Mouse (Mus musculus): ENCODE data around the gene Retnla. TPM values are rescaled to one million over a fixed set of nuclear protein-coding genes. Genes with fewer than 3 reads are reported as not detected.
A peak's percentile ranks its signal among the peaks of the same experiment; 100 is the strongest.
"Not testable (repeated sequence)": the region's sequence is repeated elsewhere in the genome, so short reads cannot be mapped to it uniquely, and the experiment has no call there.

Gene Retnla
- 1 to 10 TPM; 1.1 to 1.7 TPM for total RNA-seq (2021)

- no peak for DNase-seq
- intact Hi-C loops (cut with DNase I), result no loop called here
Observed at GRCm38 (mm10) chr16:48842266-48842665, at the start of gene Retnla. Gene Retnla (plus strand): TSS chr16:48842551.

GRCm38 (mm10) chr16:48798285-48798684 is 44.1 kb upstream of the Retnla start:
- DNase-seq, result no peak
- intact Hi-C loops (cut with DNase I), result no loop called here

GRCm38 (mm10) chr16:48799470-48799869 is 42.9 kb upstream of the Retnla start:
- intact Hi-C loops (cut with DNase I), result no loop called here
- no peak for DNase-seq

- intact Hi-C loops (cut with DNase I), result no loop called here
- DNase-seq, result no peak
Observed at GRCm38 (mm10) chr16:48800906-48801305, 41.4 kb upstream of the Retnla start.

- DNase-seq, result no peak
- intact Hi-C loops (cut with DNase I), result no loop called here
Observed at GRCm38 (mm10) chr16:48805412-48805811, 36.9 kb upstream of the Retnla start.

GRCm38 (mm10) chr16:48806521-48806920 is 35.8 kb upstream of the Retnla start:
- DNase-seq, result no peak
- intact Hi-C loops (cut with DNase I), result no loop called here

- DNase-seq, result no peak
- intact Hi-C loops (cut with DNase I), result no loop called here
Observed at GRCm38 (mm10) chr16:48809374-48809773, 33.0 kb upstream of the Retnla start.

- no peak for DNase-seq
- intact Hi-C loops (cut with DNase I), result no loop called here
Observed at GRCm38 (mm10) chr16:48811881-48812436, 30.4 kb upstream of the Retnla start.

GRCm38 (mm10) chr16:48816695-48817094 is 25.7 kb upstream of the Retnla start, which contains the start of gene Retnlb:
Gene Retnlb (plus strand): TSS chr16:48816856.
- DNase-seq, result no peak
- intact Hi-C loops (cut with DNase I), result no loop called here

- intact Hi-C loops (cut with DNase I), result no loop called here
- no peak for DNase-seq
Observed at GRCm38 (mm10) chr16:48818524-48818923, 23.8 kb upstream of the Retnla start.

- no peak for DNase-seq
- intact Hi-C loops (cut with DNase I), result no loop called here
Observed at GRCm38 (mm10) chr16:48826474-48826873, 15.9 kb upstream of the Retnla start.

GRCm38 (mm10) chr16:48827625-48828024 is 14.7 kb upstream of the Retnla start:
- DNase-seq, result no peak
- intact Hi-C loops (cut with DNase I), result no loop called here

- intact Hi-C loops (cut with DNase I), result no loop called here
- no peak for DNase-seq
Observed at GRCm38 (mm10) chr16:48829060-48829459, 13.3 kb upstream of the Retnla start.

- no peak for DNase-seq
- intact Hi-C loops (cut with DNase I), result no loop called here
Observed at GRCm38 (mm10) chr16:48832055-48832454, 10.3 kb upstream of the Retnla start.

- DNase-seq; intact Hi-C loops (cut with DNase I): not testable (repeated sequence)
Observed at GRCm38 (mm10) chr16:48833626-48834025, 8.7 kb upstream of the Retnla start.

GRCm38 (mm10) chr16:48843671-48844386 is 1.5 kb downstream of the Retnla start:
- DNase-seq, result no peak
- intact Hi-C loops (cut with DNase I), result no loop called here

GRCm38 (mm10) chr16:48865004-48865403 is 22.7 kb downstream of the Retnla start:
- DNase-seq, result peak; percentile 4 to 5
- intact Hi-C loops (cut with DNase I), result not testable (repeated sequence)

- intact Hi-C loops (cut with DNase I), result no loop called here
- DNase-seq, result no peak
Observed at GRCm38 (mm10) chr16:48867690-48868089, 25.3 kb downstream of the Retnla start.

- DNase-seq, result no peak
- intact Hi-C loops (cut with DNase I), result no loop called here
Observed at GRCm38 (mm10) chr16:48868663-48869062, 26.3 kb downstream of the Retnla start.

GRCm38 (mm10) chr16:48869671-48870070 is 27.3 kb downstream of the Retnla start:
- intact Hi-C loops (cut with DNase I), result no loop called here
- no peak for DNase-seq

- no peak for DNase-seq
- intact Hi-C loops (cut with DNase I), result no loop called here
Observed at GRCm38 (mm10) chr16:48871754-48872153, 29.4 kb downstream of the Retnla start.

GRCm38 (mm10) chr16:48872321-48872720 is 30.0 kb downstream of the Retnla start, which contains the start of gene Retnlg:
Gene Retnlg (plus strand): TSS chr16:48872621.
- intact Hi-C loops (cut with DNase I), result no loop called here
- DNase-seq, result no peak

Measured in heart, postnatal 10 days (tissue).